Mouse (Mus musculus) E14TG2a.4 (cell line): ENCODE measurements at regions not wholly inside any gene's neighbourhood (a gene's known extent, or its start where the extent isn't known, plus 50 kb on each side); places are given as distances from the start of the nearest gene placed in this dataset.

Experiments used
- H3K27me3 ChIP-seq: 2 replicates; pipeline ENCODE4 v1.6.1; 2014; ENCODE audit warnings: low read length, control low read depth; ENCODE audit not compliant: insufficient read depth
- H3K36me3 ChIP-seq: 2 replicates; pipeline ENCODE4 v1.6.1; 2014; ENCODE audit warnings: low read length, control low read depth; ENCODE audit not compliant: insufficient read depth
- H3K4me1 ChIP-seq: replicated peaks from 2 replicates; pipeline ENCODE4 v1.6.1; 2014; ENCODE audit warnings: low read depth, low read length, control low read depth
- H3K4me3 ChIP-seq: replicated peaks from 2 replicates; pipeline ENCODE4 v1.5.1; 2014; ENCODE audit warnings: mild to moderate bottlenecking, low read length
- H3K9me3 ChIP-seq: 2 replicates; pipeline ENCODE4 v1.6.1; 2014; ENCODE audit warnings: low read length, control low read depth
- CTCF ChIP-seq: conservative IDR thresholded peaks from 2 replicates; pipeline ENCODE4 v1.5.1; 2014; ENCODE audit warnings: low read length
- NANOG ChIP-seq: IDR thresholded peaks from 2 replicates; pipeline ENCODE4 v1.6.1; 2014; ENCODE audit warnings: borderline replicate concordance, low read length, mixed read lengths
- POU5F1 ChIP-seq: IDR thresholded peaks from 2 replicates; pipeline ENCODE4 v1.6.1; 2014; ENCODE audit warnings: low read length, borderline replicate concordance

DNA sequence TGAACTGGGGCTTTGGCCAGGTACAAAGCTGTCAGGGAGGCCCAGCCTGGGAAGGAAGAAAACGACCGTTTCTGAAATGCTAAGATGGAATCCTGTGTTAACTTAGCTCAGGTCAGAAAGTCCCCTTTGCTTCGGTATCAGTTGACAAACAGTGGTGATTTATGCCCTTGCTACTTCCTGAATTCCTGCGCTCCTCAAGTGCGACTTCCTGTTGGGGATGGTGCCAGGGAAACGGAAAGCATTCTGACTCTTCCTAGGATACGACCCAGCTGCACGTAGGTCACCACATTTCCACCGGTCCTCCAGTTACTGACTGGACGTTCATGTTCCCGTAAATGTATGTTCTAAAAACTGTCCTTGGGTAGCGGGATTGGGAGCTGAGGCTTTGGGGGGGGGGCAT lies 161.0 kb downstream of the Hibadh start:
- Histone ChIP-seq H3K4me3 (no peak overlapping the region), H3K27me3 (no peaks in the 10 kb centered on the region), H3K36me3 (no peaks in the 10 kb centered on the region), H3K4me1 (peaks cover 12% of the 10 kb centered on the region), H3K9me3 (no peaks in the 10 kb centered on the region)
- no peak for TF ChIP-seq NANOG
- no peak for TF ChIP-seq CTCF
- TF ChIP-seq POU5F1 = no peak

DNA sequence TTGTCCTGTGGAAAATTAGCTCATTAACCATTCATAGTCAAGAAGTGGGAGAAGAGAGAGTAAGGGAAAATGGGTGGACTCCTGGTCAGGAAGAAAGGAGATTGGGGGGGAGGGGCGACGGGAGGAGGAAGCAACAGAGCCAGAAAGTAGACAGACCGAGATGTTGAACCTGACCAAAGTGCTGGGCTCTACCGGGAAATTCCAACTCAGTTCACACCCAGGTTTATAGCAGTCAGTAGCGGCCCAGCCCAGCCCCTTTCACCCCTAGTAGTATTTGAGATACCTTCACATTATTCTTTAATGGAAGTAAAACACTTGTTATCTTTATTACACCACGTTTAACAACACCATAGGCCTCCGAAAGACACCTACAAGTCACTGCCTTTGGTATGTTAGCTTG lies 158.2 kb downstream of the Hibadh start:
- peaks cover 5% of the 10 kb centered on the region for H3K4me1 ChIP-seq
- H3K36me3 ChIP-seq = no peaks in the 10 kb centered on the region
- TF ChIP-seq NANOG (no peak), POU5F1 (no peak), CTCF (no peak)
- no peaks in the 10 kb centered on the region for H3K27me3 ChIP-seq
- H3K4me3 ChIP-seq = no peak overlapping the region
- H3K9me3 ChIP-seq = no peaks in the 10 kb centered on the region

DNA sequence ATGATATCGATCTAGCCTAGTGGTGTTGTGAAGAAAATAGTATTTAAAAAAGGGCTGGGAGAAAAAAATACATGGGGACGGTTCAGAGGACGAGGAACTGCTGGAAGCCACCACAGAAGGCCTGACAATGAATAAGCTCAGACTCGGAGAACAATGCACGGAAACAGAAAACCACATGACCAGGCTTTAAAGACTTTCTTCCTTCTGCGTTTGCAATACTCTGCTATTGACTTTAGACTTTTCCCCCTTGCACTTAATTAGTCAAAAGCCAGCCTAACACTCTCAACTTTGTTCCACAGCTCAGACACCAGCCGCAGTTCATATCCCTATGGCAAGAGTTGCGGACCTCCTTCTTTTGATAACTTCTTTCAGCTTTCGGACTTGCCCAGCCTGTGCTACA lies 154.0 kb downstream of the Hibadh start:
- Histone ChIP-seq H3K9me3 (no peaks in the 10 kb centered on the region), H3K36me3 (no peaks in the 10 kb centered on the region), H3K4me3 (no peak overlapping the region), H3K4me1 (no peaks in the 10 kb centered on the region), H3K27me3 (no peaks in the 10 kb centered on the region)
- TF ChIP-seq CTCF = no peak
- TF ChIP-seq POU5F1 = no peak
- TF ChIP-seq NANOG = no peak

DNA sequence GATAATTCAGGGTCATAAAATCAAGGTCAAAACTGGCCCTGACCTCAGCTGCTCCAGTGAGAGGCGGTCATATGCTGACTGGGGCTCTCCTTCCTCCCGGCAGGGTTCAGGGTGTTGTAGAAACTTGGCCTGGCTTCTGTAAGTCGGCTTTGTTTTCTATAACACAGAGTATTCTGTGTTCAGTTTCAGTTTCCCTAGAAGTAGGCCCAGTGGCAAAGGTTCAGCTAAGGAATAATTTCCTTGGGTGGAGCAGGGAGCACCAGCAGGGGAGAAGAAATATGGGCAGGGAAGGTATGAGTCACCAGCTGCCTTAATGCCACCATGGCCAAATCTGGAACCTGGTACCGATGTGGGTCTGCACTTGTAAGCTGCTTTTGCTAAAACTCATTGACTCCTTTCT lies 153.5 kb downstream of the Hibadh start:
- TF ChIP-seq POU5F1 = no peak
- TF ChIP-seq NANOG = no peak
- no peak for TF ChIP-seq CTCF

DNA sequence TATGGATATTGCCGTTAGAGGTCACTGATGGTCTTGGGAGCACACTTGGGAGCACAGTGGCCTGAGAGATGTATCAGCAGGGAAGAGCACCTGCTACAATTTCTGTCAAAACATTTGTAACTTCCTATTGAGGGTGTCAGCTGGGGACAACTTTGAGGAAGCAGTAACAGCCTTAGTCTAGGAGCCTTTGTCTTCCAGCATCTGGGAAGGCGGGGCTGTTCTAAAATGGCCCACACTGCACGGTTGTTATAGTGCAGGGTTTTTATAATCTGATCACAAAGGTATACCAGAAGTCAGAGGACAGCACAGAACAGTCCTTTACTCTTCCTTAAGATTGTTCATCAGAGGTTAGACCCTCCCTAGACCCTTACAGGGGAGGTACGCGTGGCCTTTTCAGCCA lies 152.3 kb downstream of the Hibadh start:
- Histone ChIP-seq H3K4me3 (no peak overlapping the region), H3K4me1 (no peaks in the 10 kb centered on the region), H3K27me3 (no peaks in the 10 kb centered on the region), H3K9me3 (no peaks in the 10 kb centered on the region), H3K36me3 (no peaks in the 10 kb centered on the region)
- TF ChIP-seq CTCF = no peak
- no peak for TF ChIP-seq POU5F1
- TF ChIP-seq NANOG = no peak

More for the DNA sequence above, 153.5 kb downstream of the Hibadh start:
- Histone ChIP-seq H3K4me1 (no peaks in the 10 kb centered on the region), H3K4me3 (no peak overlapping the region), H3K36me3 (no peaks in the 10 kb centered on the region), H3K27me3 (no peaks in the 10 kb centered on the region), H3K9me3 (no peaks in the 10 kb centered on the region)

DNA sequence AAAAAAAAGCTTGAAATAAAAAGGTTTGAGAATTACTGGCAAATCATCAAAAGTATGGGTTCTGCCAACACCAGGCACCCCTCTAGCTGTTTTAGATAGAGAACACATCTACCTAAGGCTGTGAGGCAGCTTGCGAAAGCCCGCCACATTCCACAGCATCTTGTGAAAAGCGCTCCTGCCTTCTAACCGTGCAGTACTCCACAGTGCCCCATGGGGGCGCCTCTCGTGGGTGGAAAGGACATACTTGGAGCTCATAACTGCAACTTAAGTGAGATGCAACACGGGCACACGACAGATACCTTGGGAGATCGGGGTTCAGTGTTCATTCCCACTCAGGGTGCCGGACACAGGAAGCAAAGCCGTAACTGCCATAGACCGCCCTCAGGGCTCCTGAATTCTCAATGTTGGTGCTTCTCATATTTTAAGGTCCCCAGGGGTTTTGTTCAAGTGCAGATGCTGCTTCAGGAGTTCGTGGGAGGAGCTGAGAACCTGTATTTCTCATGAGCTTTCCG lies 149.9 kb downstream of the Hibadh start:
- no peaks in the 10 kb centered on the region for H3K27me3 ChIP-seq
- no peak overlapping the region for H3K4me3 ChIP-seq
- TF ChIP-seq CTCF (peak; percentile 68), POU5F1 (no peak)
- H3K4me1 ChIP-seq = no peaks in the 10 kb centered on the region
- H3K36me3 ChIP-seq = no peaks in the 10 kb centered on the region
- H3K9me3 ChIP-seq = no peaks in the 10 kb centered on the region

DNA sequence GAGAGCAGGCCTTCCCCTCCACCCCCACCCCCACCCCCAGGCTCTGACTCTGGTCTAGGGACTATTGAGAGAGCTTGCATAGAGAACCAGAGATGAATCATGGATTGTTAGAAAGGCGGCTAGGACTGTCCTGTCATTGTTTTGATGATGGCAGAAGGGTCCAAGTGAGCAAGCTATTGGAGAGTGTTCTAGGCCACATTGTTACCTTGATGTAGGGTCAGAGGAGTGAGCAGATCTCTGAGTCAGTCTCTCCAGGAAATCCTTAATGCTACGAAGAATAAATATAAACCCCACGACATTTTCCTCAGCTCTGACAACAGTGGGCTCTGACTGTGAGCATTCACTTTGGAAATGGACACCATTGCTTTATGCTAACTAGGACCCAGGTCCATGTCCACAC lies 144.9 kb downstream of the Hibadh start:
- Histone ChIP-seq H3K4me3 (no peak overlapping the region), H3K9me3 (no peaks in the 10 kb centered on the region), H3K4me1 (no peaks in the 10 kb centered on the region), H3K36me3 (no peaks in the 10 kb centered on the region), H3K27me3 (no peaks in the 10 kb centered on the region)
- TF ChIP-seq POU5F1 (no peak), NANOG (no peak), CTCF (no peak)

DNA sequence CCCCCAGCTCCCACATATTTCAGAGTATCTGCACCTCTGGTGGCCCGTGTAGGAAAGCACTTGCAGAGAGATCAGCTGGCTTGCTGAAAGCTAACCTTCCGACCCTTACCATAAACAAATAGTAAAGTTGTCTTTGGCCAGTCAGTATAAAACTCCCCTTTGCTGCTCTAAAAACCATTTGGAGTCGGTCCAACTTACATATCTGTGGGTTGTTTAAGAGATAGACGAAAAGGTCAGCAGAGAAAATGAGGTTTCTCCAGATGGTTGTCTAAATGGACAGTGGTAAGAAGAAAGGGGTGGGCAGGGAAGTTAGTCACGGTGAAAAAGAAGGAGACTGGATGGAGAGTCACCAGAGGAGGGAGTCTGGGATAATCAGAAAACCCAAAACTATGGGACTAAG lies 144.3 kb downstream of the Hibadh start:
- Histone ChIP-seq H3K4me3 (no peak overlapping the region), H3K4me1 (no peaks in the 10 kb centered on the region), H3K9me3 (no peaks in the 10 kb centered on the region), H3K36me3 (no peaks in the 10 kb centered on the region), H3K27me3 (no peaks in the 10 kb centered on the region)
- TF ChIP-seq CTCF (no peak), POU5F1 (no peak), NANOG (no peak)
